Mouse (Mus musculus) forebrain, embryonic 12.5 days (tissue): Measurements from ENCODE around the gene Acvr1c. TPM values are rescaled to one million over a fixed set of nuclear protein-coding genes. Genes with fewer than 3 reads are reported as not detected.

Source experiments
- ATAC-seq: fragments of 200-750 bp; cut with Nextera tagmentation; 2 replicates; pipeline ENCODE4 v1.8.0; 2017; ENCODE audit warnings: moderate TSS enrichment; ENCODE audit not compliant: low FRiP score
- H3K27ac ChIP-seq: fragments of 300-500 bp; sonication (generic); 2 replicates; pipeline ENCODE4 v1.5.1; 2016; ENCODE audit warnings: mild to moderate bottlenecking
- H3K27me3 ChIP-seq: fragments of 300-500 bp; sonication (generic); 2 replicates; pipeline ENCODE4 v1.6.1; 2016; ENCODE audit warnings: mild to moderate bottlenecking
- H3K36me3 ChIP-seq: fragments of 300-500 bp; sonication (generic); replicated peaks from 2 replicates; pipeline ENCODE4 v1.6.1; 2016; ENCODE audit warnings: mild to moderate bottlenecking
- H3K4me1 ChIP-seq: fragments of 300-500 bp; sonication (generic); 2 replicates; pipeline ENCODE4 v1.6.1; 2016
- H3K4me2 ChIP-seq: fragments of 300-500 bp; sonication (generic); 2 replicates; pipeline ENCODE4 v1.6.1; 2016; ENCODE audit warnings: mild to moderate bottlenecking, moderate library complexity
- H3K4me3 ChIP-seq: fragments of 300-500 bp; sonication (generic); replicated peaks from 2 replicates; pipeline ENCODE4 v1.5.1; 2016; ENCODE audit warnings: mild to moderate bottlenecking
- H3K9ac ChIP-seq: fragments of 300-500 bp; sonication (generic); 2 replicates; pipeline ENCODE4 v1.6.1; 2016; ENCODE audit warnings: mild to moderate bottlenecking
- H3K9me3 ChIP-seq: fragments of 300-500 bp; sonication (generic); 2 replicates; pipeline ENCODE4 v1.6.1; 2016
- WGBS: fragments of 180-500 bp; shearing (Covaris S2); methylation state at CpG from one replicate; pipeline ENCODE4 v1.1.7; 2016; 5-methylcytosine and 5-hydroxymethylcytosine counted together
- polyA plus RNA-seq: library from polyadenylated mRNA; unstranded; fragments of >200 nt; fragmentation: Nextera tagmentation; extraction: Ambion mirVana; gene quantifications from 2 replicates; pipeline ENCODE4 v1.2.1, GENCODE M21; 2016

Gene Acvr1c
- polyA plus RNA-seq, 1 experiment from 2014 or later = 0.23 TPM

DNA sequence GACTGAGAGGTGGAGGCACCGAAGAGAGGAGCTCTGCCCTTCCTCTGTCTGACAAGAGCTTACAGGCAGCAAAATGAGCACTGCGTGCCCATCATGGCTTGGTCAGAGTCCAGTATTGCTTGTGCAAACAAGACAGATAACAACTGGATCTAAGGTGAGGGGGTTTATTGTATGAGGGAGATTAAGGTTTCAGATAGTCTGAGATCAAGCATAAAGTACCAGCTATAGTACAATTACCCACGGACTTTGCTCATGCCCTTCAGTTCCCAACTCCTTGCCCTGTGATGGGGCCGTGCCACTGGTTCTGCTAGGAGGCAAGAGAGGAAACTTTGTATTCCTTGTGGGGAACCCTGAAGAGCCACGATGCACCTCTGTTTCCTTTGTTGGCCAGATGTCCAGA lies 78.5 kb downstream of the Acvr1c start:
- H3K4me3 ChIP-seq = no peak overlapping the region
- no peaks in the 10 kb centered on the region for H3K36me3 ChIP-seq
- no peaks in the 10 kb centered on the region for H3K4me1 ChIP-seq
- no peaks in the 10 kb centered on the region for H3K27me3 ChIP-seq
- 86% methylated on average over 5 of the region's 5 CpGs for WGBS
- no peak overlapping the region for H3K4me2 ChIP-seq
- no peak overlapping the region for H3K9ac ChIP-seq
- ATAC-seq = no peak
- H3K27ac ChIP-seq = no peak overlapping the region
- no peaks in the 10 kb centered on the region for H3K9me3 ChIP-seq

DNA sequence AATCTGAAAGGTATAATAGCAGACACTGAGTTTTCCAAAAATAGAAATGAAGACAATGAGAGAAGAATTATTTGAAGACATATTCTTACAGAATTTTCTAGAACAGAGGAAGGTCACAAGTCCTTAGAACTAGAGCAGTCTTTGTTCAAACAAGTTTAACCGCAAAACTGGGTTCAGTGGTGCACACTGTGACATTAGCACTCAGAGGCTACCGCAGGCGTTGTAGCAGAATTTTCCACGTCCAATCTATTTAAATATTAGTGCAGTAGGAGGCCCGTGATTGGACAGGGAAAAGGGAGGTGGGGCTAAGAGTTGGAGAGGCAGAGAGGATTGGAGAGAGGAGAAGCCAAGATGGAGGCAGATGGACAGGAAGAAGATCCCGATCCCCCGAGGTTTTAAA lies 81.2 kb downstream of the Acvr1c start:
- 92% methylated on average over 7 of the region's 7 CpGs for WGBS
- ATAC-seq = no peak
- H3K9ac ChIP-seq = no peak overlapping the region
- no peaks in the 10 kb centered on the region for H3K4me1 ChIP-seq
- H3K4me2 ChIP-seq = no peak overlapping the region
- no peak overlapping the region for H3K27ac ChIP-seq
- H3K36me3 ChIP-seq = no peaks in the 10 kb centered on the region
- no peaks in the 10 kb centered on the region for H3K27me3 ChIP-seq
- H3K9me3 ChIP-seq = no peaks in the 10 kb centered on the region
- no peak overlapping the region for H3K4me3 ChIP-seq

DNA sequence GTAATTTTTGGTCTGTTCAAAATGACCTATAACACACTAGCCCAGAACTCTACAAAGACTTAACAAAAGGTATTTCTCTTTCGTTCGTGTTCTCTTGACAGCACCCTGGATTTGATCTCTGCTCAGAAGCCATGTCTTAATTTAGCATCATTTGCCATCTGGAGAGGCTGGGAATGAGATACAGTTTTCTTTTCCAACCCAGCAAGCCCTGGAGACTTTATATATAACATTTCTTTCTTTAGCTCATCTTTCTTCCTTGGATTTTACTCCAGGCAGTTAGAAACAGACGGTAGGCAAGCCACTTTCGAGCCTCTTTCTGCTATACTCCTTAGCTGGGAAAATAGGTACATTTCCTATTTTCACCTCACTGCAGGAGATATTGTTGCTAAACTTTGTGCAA lies 117.1 kb downstream of the Acvr1c start:
- Histone ChIP-seq H3K9ac (no peak overlapping the region), H3K27me3 (no peaks in the 10 kb centered on the region), H3K27ac (no peak overlapping the region), H3K36me3 (no peaks in the 10 kb centered on the region), H3K4me1 (no peaks in the 10 kb centered on the region), H3K9me3 (no peaks in the 10 kb centered on the region), H3K4me3 (no peak overlapping the region), H3K4me2 (no peak overlapping the region)
- 88% methylated on average over 4 of the region's 4 CpGs for WGBS
- ATAC-seq = no peak

GRCm38 (mm10) chr2:58237487-58237886 lies 120.2 kb downstream of the Acvr1c start:
- Histone ChIP-seq H3K9me3 (no peaks in the 10 kb centered on the region), H3K4me1 (no peaks in the 10 kb centered on the region), H3K4me2 (no peak overlapping the region), H3K36me3 (no peaks in the 10 kb centered on the region), H3K27ac (no peak overlapping the region), H3K9ac (no peak overlapping the region), H3K27me3 (no peaks in the 10 kb centered on the region), H3K4me3 (no peak overlapping the region)
- no peak for ATAC-seq
- WGBS = 78% methylated on average over 2 of the region's 2 CpGs

Other genes starting within 250 kb of the Acvr1c start
- gene Cytip, start 162.4 kb downstream of the Acvr1c start, polyA plus RNA-seq = 0.14 TPM in 1 of 2 replicates, not detected in the other
- gene Gm17409, start 112.2 kb upstream of the Acvr1c start, polyA plus RNA-seq = 0.20 TPM in 1 of 2 replicates, not detected in the other
- 3.5 and 4.6 TPM in 2 replicates for gene Acvr1, start 209.3 kb upstream of the Acvr1c start, polyA plus RNA-seq
- gene Upp2, start 209.4 kb upstream of the Acvr1c start, polyA plus RNA-seq = 7.3 and 7.5 TPM in 2 replicates